Mouse (Mus musculus): ENCODE results near the gene Igfbpl1. TPM values are rescaled to one million over a fixed set of nuclear protein-coding genes. Genes with fewer than 3 reads are reported as not detected.

The Igfbpl1 gene
- total and polyA plus RNA-seq, 3 experiments = not detected

GRCm38 (mm10) chr4:45844355-45844754 is 17.6 kb upstream of the Igfbpl1 start:
- Histone ChIP-seq H3K4me1 (ENCODE audit: control insufficient read depth in 1 of 2, insufficient read depth in 2 of 2) (peaks cover 0 to 6% of the 10 kb centered on the region in 2 experiments; a peak in 2 of 4 replicates), H3K79me2 (replicated peaks; ENCODE audit: control insufficient read depth, extremely low read depth, insufficient read depth, poor library complexity, severe bottlenecking) (no peaks in the 10 kb centered on the region), H3K4me3 (replicated peaks in 1 of 3; ENCODE audit: low read depth in 2 of 3, low read length in 2 of 3, poor library complexity in 1 of 3) (no peak overlapping the region), H3K9me3 (replicated peaks; ENCODE audit: low read length) (no peaks in the 10 kb centered on the region), H3K4me2 (ENCODE audit: insufficient read depth, low read depth, poor library complexity, severe bottlenecking) (no peak overlapping the region), H3K27ac (ENCODE audit: insufficient read depth, low read depth) (no peak overlapping the region), H3K36me3 (replicated peaks in 1 of 2; ENCODE audit: control insufficient read depth in 1 of 2, insufficient read depth in 1 of 2, low read length in 1 of 2) (no peaks in the 10 kb centered on the region), H3K9ac (ENCODE audit: insufficient read depth, low read depth) (no peak overlapping the region), H3K27me3 (replicated peaks) (peaks cover 2% of the 10 kb centered on the region)
- peak; percentile 61 to 67; a peak in 3 of 4 replicates for TF ChIP-seq CTCF (conservative IDR thresholded peaks at IDR 0.05 in 1 of 2, IDR thresholded peaks at IDR 0.05 in 1 of 2; ENCODE audit: low read depth in 2 of 2, low read length in 2 of 2)
- no peak for TF ChIP-seq USF2 (conservative IDR thresholded peaks at IDR 0.05; ENCODE audit: low read depth, low read length)
- peak; percentile 62 for TF ChIP-seq SMC3 (IDR thresholded peaks at IDR 0.05; ENCODE audit: low read depth, low read length)
- no peak for TF ChIP-seq MAZ (IDR thresholded peaks at IDR 0.05; ENCODE audit: low read depth, low read length)
- peak; percentile 27 for TF ChIP-seq RAD21 (IDR thresholded peaks at IDR 0.05; ENCODE audit: low read depth, low read length)
- TF ChIP-seq NELFE (IDR thresholded peaks at IDR 0.05; ENCODE audit: low read depth, low read length) = no peak
- no peak for TF ChIP-seq KAT2A (IDR thresholded peaks at IDR 0.05; ENCODE audit: insufficient replicate concordance, low read length)
- in situ Hi-C loops (cut with MboI; ENCODE audit: low pct_ligation_motif_present, low pct_unique_long_range_greater_than_20kb, low sequenced_read_pairs) (no loop called here), dilution Hi-C loops (cut with MboI; ENCODE audit: extremely low pct_ligation_motif_present, extremely low pct_unique_long_range_greater_than_20kb, low sequenced_read_pairs) (no loop called here)
- peak; percentile 54 for DNase-seq (ENCODE audit: extremely low read depth)

- Histone ChIP-seq H3K36me3 (replicated peaks in 1 of 2; ENCODE audit: control insufficient read depth in 1 of 2, insufficient read depth in 1 of 2, low read length in 1 of 2) (no peaks in the 10 kb centered on the region), H3K4me3 (replicated peaks in 1 of 3; ENCODE audit: low read depth in 2 of 3, low read length in 2 of 3, poor library complexity in 1 of 3) (no peak overlapping the region), H3K27ac (ENCODE audit: insufficient read depth, low read depth) (no peak overlapping the region), H3K4me2 (ENCODE audit: insufficient read depth, low read depth, poor library complexity, severe bottlenecking) (no peak overlapping the region), H3K4me1 (ENCODE audit: control insufficient read depth in 1 of 2, insufficient read depth in 2 of 2) (peaks cover 4 to 9% of the 10 kb centered on the region in 2 experiments; a peak in 3 of 4 replicates), H3K27me3 (replicated peaks) (peaks cover 16% of the 10 kb centered on the region), H3K79me2 (replicated peaks; ENCODE audit: control insufficient read depth, extremely low read depth, insufficient read depth, poor library complexity, severe bottlenecking) (no peaks in the 10 kb centered on the region), H3K9ac (ENCODE audit: insufficient read depth, low read depth) (no peak overlapping the region), H3K9me3 (replicated peaks; ENCODE audit: low read length) (peaks cover 2% of the 10 kb centered on the region)
- TF ChIP-seq TCF12 (IDR thresholded peaks at IDR 0.05; ENCODE audit: low read depth, low read length) (no peak), JUN (IDR thresholded peaks at IDR 0.05; ENCODE audit: insufficient read depth, low read depth, low read length) (no peak), USF2 (conservative IDR thresholded peaks at IDR 0.05; ENCODE audit: low read depth, low read length) (no peak), EP300 (IDR thresholded peaks at IDR 0.05; ENCODE audit: low read length) (no peak), MAFK (IDR thresholded peaks at IDR 0.05; ENCODE audit: insufficient replicate concordance, low read length) (no peak), CTCF (conservative IDR thresholded peaks at IDR 0.05 in 1 of 2, IDR thresholded peaks at IDR 0.05 in 1 of 2; ENCODE audit: low read depth in 2 of 2, low read length in 2 of 2) (no peak), NELFE (IDR thresholded peaks at IDR 0.05; ENCODE audit: low read depth, low read length) (no peak), JUND (conservative IDR thresholded peaks at IDR 0.05; ENCODE audit: low read depth, low read length) (no peak), GABPA (IDR thresholded peaks at IDR 0.05; ENCODE audit: insufficient replicate concordance, low read depth, low read length) (no peak), HCFC1 (IDR thresholded peaks at IDR 0.05; ENCODE audit: low read depth, low read length) (no peak), BHLHE40 (IDR thresholded peaks at IDR 0.05; ENCODE audit: low read depth, low read length) (no peak), IRF4 (IDR thresholded peaks at IDR 0.05; ENCODE audit: low read depth, low read length) (no peak), CHD2 (IDR thresholded peaks at IDR 0.05; ENCODE audit: low read length) (no peak), MXI1 (IDR thresholded peaks at IDR 0.05; ENCODE audit: low read depth, low read length) (no peak), KAT2A (IDR thresholded peaks at IDR 0.05; ENCODE audit: insufficient replicate concordance, low read length) (no peak)
- dilution Hi-C loops (cut with MboI; ENCODE audit: extremely low pct_ligation_motif_present, extremely low pct_unique_long_range_greater_than_20kb, low sequenced_read_pairs) = no loop called here
- DNase-seq (ENCODE audit: extremely low read depth) = peak; percentile 24
- in situ Hi-C loops (cut with MboI; ENCODE audit: low pct_ligation_motif_present, low pct_unique_long_range_greater_than_20kb, low sequenced_read_pairs) = no loop called here
These were observed 6.7 kb upstream of the Igfbpl1 start for GRCm38 (mm10) chr4:45833461-45833860.
